Mouse (Mus musculus): Measurements from ENCODE around the gene E2f4. TPM values are rescaled to one million over a fixed set of nuclear protein-coding genes. Genes with fewer than 3 reads are reported as not detected.

Gene E2f4
- polyA plus RNA-seq, 1 experiment from 2014 or later = 76.8 TPM

DNA sequence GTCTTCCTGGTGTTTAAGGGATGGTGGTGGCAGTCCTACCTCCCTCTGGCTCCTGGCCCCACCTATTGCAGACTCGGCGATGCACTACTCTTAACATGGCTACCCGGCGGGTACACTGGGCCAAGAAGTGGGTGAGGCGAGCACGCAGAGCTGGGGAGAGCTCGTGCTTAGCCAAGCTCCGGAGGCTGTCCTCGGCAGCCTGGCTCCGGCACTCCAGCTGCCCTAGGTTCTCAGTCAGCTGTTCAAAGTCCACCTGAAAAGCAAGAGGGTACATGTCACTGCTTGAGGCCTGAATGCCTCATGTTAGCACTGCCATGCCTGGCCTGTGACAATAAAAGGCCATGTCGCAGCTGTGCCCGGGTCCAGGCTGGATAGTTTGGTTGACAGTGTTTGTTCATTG lies 32.9 kb downstream of the E2f4 start:
- Histone ChIP-seq H3K4me2 (replicated peaks) (no peak overlapping the region), H3K36me3 (peaks cover 68% of the 10 kb centered on the region), H3K9ac (replicated peaks) (no peak overlapping the region), H3K27ac (replicated peaks) (no peak overlapping the region), H3K27me3 (no peaks in the 10 kb centered on the region), H3K4me1 (peaks cover 14% of the 10 kb centered on the region), H3K9me3 (no peaks in the 10 kb centered on the region), H3K4me3 (no peak overlapping the region)
- 94% methylated on average over 12 of the region's 12 CpGs for WGBS
- no peak for ATAC-seq (ENCODE audit: low FRiP score, low read depth)

DNA sequence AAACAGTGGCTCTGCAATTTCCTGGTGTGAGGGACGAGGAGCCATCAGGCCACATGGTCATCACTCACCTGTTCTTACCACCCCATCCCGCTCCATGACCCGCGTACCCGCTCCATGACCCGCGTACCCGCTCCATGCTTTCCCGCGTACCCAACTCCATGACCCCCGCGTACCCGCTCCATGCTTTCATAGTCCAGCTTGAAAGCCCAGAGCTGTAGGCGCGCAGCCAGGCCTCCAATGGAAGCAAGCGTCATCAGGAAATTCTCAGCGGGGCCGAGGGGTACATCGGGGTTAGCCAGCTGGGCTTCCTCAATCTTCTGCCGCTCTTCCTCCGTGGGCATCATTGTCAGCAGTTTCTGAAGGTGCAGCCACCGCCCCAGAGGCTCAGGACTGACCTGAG lies 34.0 kb downstream of the E2f4 start:
- H3K36me3 ChIP-seq = peaks cover 72% of the 10 kb centered on the region

DNA sequence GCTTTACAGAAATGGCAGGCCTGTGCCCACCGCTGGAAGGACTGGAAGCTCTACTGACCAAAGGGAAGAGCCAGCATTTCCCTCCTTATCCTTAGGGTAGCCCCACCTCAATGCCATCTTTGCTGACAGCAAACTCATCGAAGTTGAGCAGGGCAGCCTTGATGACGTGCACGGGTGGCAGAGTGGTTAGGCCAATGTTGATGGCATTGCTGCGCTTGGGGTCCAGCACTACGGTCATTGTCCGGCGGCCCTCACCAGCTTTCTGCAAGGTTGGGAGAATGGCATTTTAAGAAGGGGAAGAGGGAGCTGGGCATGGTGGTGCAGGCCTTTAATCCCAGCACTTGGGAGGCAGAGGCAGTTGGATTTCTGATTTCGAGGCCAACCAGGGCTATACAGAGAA lies 34.5 kb downstream of the E2f4 start:
- 91% methylated on average over 9 of the region's 9 CpGs for WGBS

More for the DNA sequence above, 34.0 kb downstream of the E2f4 start:
- H3K27ac ChIP-seq (replicated peaks) = no peak overlapping the region
- H3K9me3 ChIP-seq = no peaks in the 10 kb centered on the region
- H3K4me2 ChIP-seq (replicated peaks) = no peak overlapping the region
- H3K4me1 ChIP-seq = peaks cover 11% of the 10 kb centered on the region
- H3K4me3 ChIP-seq = no peak overlapping the region
- H3K9ac ChIP-seq (replicated peaks) = no peak overlapping the region
- no peak for ATAC-seq (ENCODE audit: low FRiP score, low read depth)
- no peaks in the 10 kb centered on the region for H3K27me3 ChIP-seq
- 97% methylated on average over 22 of the region's 22 CpGs for WGBS

DNA sequence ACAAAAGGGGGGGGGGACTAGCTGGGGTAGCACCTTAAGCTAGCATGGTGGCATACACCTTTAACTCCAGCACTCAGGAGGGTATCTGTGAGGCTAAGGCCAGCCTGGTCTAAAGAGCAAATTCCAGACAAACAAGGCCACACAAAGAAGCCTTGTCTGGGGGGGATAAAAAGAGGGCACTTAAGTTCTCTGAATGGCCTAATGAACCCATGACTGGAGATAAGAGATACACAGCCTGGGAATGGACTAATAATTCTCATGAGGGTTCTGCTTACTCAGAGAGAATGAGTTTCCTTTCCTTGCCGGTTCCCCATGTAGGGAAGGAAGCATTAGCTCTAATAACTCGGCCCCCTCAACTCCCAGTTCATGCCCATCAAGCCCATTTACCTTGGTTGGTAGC lies 35.1 kb downstream of the E2f4 start:
- Histone ChIP-seq H3K9me3 (no peaks in the 10 kb centered on the region), H3K9ac (replicated peaks) (no peak overlapping the region), H3K36me3 (peaks cover 77% of the 10 kb centered on the region), H3K27ac (replicated peaks) (no peak overlapping the region), H3K4me1 (peaks cover 2% of the 10 kb centered on the region), H3K4me3 (no peak overlapping the region), H3K27me3 (no peaks in the 10 kb centered on the region), H3K4me2 (replicated peaks) (no peak overlapping the region)
- WGBS = 78% methylated on average over 2 of the region's 2 CpGs
- no peak for ATAC-seq (ENCODE audit: low FRiP score, low read depth)

More for the DNA sequence above, 34.5 kb downstream of the E2f4 start:
- H3K4me3 ChIP-seq = no peak overlapping the region
- H3K9ac ChIP-seq (replicated peaks) = no peak overlapping the region
- H3K27me3 ChIP-seq = no peaks in the 10 kb centered on the region
- no peak for ATAC-seq (ENCODE audit: low FRiP score, low read depth)
- no peak overlapping the region for H3K4me2 ChIP-seq (replicated peaks)
- no peaks in the 10 kb centered on the region for H3K9me3 ChIP-seq
- no peak overlapping the region for H3K27ac ChIP-seq (replicated peaks)
- H3K36me3 ChIP-seq = peaks cover 77% of the 10 kb centered on the region
- peaks cover 8% of the 10 kb centered on the region for H3K4me1 ChIP-seq

DNA sequence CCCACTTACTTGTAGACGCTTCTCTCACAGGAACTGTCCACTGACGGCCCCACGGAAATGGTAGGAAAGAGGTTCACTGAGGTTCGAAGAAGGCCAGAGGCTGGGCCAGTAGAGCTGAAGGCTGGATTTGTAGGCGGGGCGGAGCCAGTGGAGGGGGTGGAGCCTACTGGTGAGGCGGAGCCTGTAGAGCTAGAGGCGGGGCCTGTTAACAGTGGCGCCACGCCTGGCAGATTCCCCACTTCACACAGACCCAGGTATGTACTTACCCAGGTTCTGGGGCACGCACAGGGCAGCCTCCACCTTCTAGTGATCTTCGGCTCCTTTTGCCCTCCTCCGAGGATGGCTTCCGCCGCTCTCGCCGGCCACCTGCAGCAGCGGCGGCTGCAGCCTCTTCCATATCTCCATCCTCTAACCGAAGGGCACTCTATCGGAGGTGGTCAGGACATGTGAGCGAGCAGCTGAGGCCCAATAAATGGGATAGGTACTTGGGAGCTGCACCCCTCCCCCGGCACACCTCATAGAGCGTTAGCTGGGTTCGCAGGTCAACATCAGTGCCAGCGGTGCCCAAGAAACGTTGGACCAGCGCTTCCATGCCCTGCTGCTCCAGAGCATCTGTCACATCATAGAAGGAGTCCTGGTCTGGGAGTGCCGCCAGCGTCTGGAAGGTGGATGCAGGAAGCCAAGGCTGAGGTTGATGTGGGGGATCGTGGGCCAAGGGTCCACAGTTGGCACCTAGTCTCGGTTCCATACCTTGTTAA lies 39.1 kb downstream of the E2f4 start:
- Histone ChIP-seq H3K27ac (replicated peaks) (no peak overlapping the region), H3K4me1 (no peaks in the 10 kb centered on the region), H3K36me3 (peaks cover 39% of the 10 kb centered on the region), H3K9ac (replicated peaks) (no peak overlapping the region), H3K27me3 (no peaks in the 10 kb centered on the region), H3K4me2 (replicated peaks) (no peak overlapping the region), H3K9me3 (no peaks in the 10 kb centered on the region), H3K4me3 (no peak overlapping the region)
- ATAC-seq (ENCODE audit: low FRiP score, low read depth) = peak; percentile 53; the same call in 1 of the 2 replicates
- WGBS = 45% methylated on average over 31 of the region's 32 CpGs

DNA sequence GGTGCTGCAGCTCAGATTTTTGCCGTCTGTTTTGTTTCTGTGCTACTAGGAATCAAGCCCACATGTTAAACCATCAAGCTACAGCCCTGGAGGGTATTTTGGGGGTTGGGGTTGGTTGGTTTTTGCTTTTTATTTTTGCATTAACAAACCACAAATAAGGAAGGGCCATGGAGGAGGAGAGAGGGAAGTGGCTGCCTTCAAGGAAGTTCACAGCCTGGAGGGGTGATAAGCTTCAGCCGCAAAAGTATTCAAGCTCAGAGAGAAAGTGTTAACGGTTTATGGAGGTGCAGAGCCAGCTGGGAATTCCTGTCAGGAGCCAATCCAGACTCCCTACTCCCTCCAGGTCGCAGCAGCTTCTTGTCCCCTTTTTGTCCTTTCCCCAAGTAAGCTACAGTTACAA lies 41.5 kb downstream of the E2f4 start:
- peaks cover 22% of the 10 kb centered on the region for H3K36me3 ChIP-seq
- H3K4me1 ChIP-seq = no peaks in the 10 kb centered on the region
- 63% methylated on average over 4 of the region's 4 CpGs for WGBS
- no peak overlapping the region for H3K27ac ChIP-seq (replicated peaks)
- no peak for ATAC-seq (ENCODE audit: low FRiP score, low read depth)
- no peak overlapping the region for H3K4me3 ChIP-seq
- H3K4me2 ChIP-seq (replicated peaks) = no peak overlapping the region
- no peaks in the 10 kb centered on the region for H3K9me3 ChIP-seq
- no peaks in the 10 kb centered on the region for H3K27me3 ChIP-seq
- H3K9ac ChIP-seq (replicated peaks) = no peak overlapping the region

DNA sequence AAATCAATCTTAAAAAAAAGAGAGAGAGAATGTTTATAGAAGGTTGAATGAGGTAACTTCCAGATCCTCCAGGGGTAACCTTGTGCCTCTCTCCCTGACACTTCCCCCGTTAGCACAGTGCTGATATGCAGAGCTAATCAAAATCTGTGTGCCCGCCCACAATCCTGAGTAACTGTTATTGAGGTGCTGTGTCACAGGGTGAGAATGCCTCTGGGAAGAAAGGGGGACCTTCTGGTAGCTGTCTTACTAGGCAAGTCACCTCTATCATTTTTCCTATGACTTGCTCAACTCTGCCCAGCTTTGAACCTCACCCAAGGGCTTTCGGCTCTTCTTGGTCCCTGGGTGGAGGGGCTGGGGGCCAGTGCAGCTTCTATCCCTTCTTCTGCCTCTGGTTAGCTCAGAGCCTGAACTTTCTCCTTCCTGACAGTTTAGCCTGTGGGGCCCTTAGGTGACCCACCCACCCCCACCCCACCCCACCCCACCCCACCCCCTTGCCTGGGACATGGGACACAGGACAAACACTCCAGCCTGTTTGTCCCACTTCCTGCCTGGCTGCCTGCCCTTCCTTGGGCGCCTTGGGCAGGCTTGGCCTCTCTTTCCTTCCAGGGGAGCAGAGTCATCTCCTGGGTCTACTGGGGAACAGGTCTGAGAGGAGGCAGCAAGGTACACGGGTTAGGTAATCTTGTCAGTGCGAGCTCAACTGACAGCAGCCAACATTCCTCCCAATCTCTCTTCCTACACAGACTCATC lies 42.6 kb downstream of the E2f4 start:
- peaks cover 12% of the 10 kb centered on the region; the same call in 1 of the 2 replicates for H3K36me3 ChIP-seq
- no peak for ATAC-seq (ENCODE audit: low FRiP score, low read depth)
- H3K27ac ChIP-seq (replicated peaks) = no peak overlapping the region
- no peak overlapping the region for H3K4me2 ChIP-seq (replicated peaks)
- no peak overlapping the region for H3K9ac ChIP-seq (replicated peaks)
- H3K9me3 ChIP-seq = no peaks in the 10 kb centered on the region
- WGBS = 82% methylated on average over 6 of the region's 6 CpGs
- H3K4me1 ChIP-seq = no peaks in the 10 kb centered on the region
- H3K27me3 ChIP-seq = no peaks in the 10 kb centered on the region
- H3K4me3 ChIP-seq = no peak overlapping the region

DNA sequence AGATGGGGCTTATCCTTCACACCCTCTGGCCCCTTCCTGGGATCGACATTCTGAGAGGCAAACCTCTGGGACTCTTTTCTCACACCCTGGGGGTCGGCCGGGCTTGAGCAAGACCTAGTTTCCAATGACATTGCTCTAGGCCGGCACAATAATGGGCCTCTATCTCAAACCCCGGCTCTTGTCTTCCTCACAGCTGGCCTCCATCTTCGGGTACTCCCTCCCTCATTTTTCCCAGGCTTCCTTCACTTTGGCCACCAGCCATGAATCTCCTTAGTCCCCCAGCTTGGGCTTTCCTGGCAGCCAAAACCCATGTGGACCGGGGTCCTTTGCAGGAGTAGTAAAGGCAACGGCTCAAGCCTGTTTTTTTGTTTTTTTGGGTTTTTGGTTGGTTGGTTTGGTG lies 43.9 kb downstream of the E2f4 start:
- no peak for ATAC-seq (ENCODE audit: low FRiP score, low read depth)
- H3K4me1 ChIP-seq = peaks cover 9% of the 10 kb centered on the region
- H3K27me3 ChIP-seq = peaks cover 4% of the 10 kb centered on the region
- no peak overlapping the region for H3K4me3 ChIP-seq
- H3K27ac ChIP-seq (replicated peaks) = no peak overlapping the region
- H3K4me2 ChIP-seq (replicated peaks) = no peak overlapping the region
- 0 out of 2 replicates have a peak, but pooled peaks cover 5% of the 10 kb centered on the region for H3K36me3 ChIP-seq
- no peaks in the 10 kb centered on the region for H3K9me3 ChIP-seq
- 62% methylated on average over 8 of the region's 8 CpGs for WGBS
- no peak overlapping the region for H3K9ac ChIP-seq (replicated peaks)

DNA sequence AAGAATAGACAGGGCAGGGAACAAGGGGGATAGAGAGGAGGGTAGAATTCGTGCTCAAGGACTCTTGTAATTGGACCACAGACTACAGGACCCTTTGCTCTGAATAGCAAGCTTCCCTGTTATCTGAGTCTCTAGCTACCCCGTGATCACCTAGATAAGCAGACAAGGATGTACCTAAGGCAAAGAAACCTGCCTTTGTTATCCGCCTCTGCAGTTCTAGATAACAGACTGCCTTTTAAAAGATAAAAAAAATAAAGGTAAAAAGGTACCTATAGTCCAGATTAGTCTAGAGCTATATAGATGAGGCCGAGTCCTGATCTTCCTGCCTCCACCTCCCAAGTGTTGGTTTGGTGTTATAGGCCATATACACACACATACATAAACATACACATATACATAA lies 45.3 kb downstream of the E2f4 start:
- Histone ChIP-seq H3K36me3 (no peaks in the 10 kb centered on the region), H3K9me3 (no peaks in the 10 kb centered on the region), H3K9ac (replicated peaks) (no peak overlapping the region), H3K27me3 (peaks cover 16% of the 10 kb centered on the region), H3K27ac (replicated peaks) (no peak overlapping the region), H3K4me1 (peaks cover 21% of the 10 kb centered on the region), H3K4me2 (replicated peaks) (no peak overlapping the region), H3K4me3 (no peak overlapping the region)
- ATAC-seq (ENCODE audit: low FRiP score, low read depth) = no peak
- WGBS = 88% methylated on average over 4 of the region's 4 CpGs

DNA sequence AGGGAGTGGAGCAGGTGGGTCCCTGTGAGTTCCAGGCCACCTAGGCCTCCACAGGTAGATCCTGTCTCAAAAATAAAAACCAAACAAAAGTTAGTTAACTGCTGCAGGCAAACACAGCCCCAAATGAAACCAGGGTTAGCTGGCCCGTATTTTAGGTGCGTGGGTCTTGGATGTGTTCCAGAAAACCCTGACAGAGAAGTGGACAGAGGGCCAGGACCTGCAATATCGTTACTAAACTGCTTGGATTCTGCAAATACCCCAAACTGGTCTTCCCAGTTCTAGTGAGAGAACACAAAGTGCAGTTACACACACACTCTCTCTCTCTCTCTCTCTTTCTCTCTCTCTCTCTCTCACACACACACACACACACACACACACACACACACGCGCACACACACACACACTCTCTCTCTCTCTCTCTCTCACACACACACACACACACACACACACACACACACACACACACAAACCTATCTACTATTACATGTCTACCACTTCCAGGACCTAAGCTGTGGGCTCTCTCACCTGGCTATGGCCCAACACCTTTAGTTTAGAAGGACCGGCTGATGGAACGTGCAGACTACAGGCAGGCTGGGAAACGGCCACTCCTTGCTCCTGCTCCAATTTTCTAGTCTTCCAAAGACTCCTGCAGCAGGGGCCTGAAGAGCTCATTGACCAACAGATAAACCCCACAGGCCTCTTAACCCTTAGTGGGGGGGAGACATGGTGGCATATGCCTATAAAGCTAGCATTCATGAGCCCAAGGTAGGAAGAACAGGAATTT lies 46.5 kb downstream of the E2f4 start:
- H3K27ac ChIP-seq (replicated peaks) = no peak overlapping the region
- WGBS = 73% methylated on average over 8 of the region's 8 CpGs
- H3K9ac ChIP-seq (replicated peaks) = no peak overlapping the region
- H3K27me3 ChIP-seq = peaks cover 16% of the 10 kb centered on the region
- no peaks in the 10 kb centered on the region for H3K9me3 ChIP-seq
- no peaks in the 10 kb centered on the region for H3K36me3 ChIP-seq
- no peak overlapping the region for H3K4me2 ChIP-seq (replicated peaks)
- ATAC-seq (ENCODE audit: low FRiP score, low read depth) = no peak
- H3K4me1 ChIP-seq = peaks cover 24% of the 10 kb centered on the region
- H3K4me3 ChIP-seq = no peak overlapping the region

DNA sequence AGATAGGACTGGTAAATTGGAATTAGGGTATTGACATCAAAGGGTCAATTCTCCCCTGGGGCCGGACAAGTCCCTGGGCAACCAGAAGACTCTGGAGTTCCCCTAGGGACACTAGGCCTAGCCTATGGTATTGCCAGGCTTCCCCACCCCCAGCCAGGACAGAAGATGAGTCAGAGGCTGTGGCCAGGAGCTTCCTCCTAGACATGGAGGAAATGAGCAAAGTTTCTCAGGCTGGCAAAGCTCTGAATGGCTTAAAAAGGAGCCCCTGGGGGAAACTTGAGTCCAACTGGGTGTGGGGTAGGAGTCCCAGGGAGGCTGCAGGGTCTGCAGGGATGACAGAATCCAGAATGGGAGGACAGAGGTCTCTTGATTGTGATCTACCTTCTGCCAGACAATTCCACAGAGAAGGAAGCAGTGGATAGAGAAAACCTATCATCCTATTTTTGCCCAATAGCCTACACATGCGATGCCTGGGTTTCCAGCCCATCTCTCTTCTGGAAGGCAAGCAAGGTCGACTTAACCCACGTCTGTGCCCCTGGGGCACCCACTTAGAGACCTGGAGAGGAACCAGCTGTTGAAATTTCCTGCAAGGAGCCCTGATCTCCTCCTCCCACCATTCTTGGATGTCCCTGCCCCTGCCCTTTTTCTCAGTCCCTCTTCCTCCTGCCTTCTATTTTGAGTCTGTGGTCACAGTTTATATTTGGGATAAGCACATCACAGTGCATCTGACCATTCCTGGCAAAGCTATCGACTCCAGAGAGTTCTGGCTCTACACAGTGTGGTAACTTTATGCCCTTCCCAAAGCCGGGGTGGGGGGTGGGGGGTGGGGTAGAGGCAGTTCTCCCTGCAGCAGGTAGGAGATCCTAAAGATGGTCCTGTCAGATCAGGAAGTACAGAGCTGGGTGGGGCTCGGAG lies 47.9 kb downstream of the E2f4 start:
- H3K4me1 ChIP-seq = peaks cover 37% of the 10 kb centered on the region
- H3K9me3 ChIP-seq = no peaks in the 10 kb centered on the region
- H3K9ac ChIP-seq (replicated peaks) = peak overlapping the region; percentile 29
- no peak overlapping the region for H3K4me2 ChIP-seq (replicated peaks)
- ATAC-seq (ENCODE audit: low FRiP score, low read depth) = no peak
- 80% methylated on average over 7 of the region's 7 CpGs for WGBS
- peaks cover 18% of the 10 kb centered on the region for H3K27me3 ChIP-seq
- no peaks in the 10 kb centered on the region for H3K36me3 ChIP-seq
- no peak overlapping the region for H3K27ac ChIP-seq (replicated peaks)
- H3K4me3 ChIP-seq = no peak overlapping the region

Data from midbrain, embryonic 12.5 days (tissue).